Mouse (Mus musculus): ENCODE measurements around the gene Adm. TPM values are rescaled to one million over a fixed set of nuclear protein-coding genes. Genes with fewer than 3 reads are reported as not detected.

The Adm gene
- total RNA-seq, 2 experiments from 2014 or later: 18.0 to 18.4 TPM

GRCm38 (mm10) chr7:110658378-110658928 lies 31.0 kb downstream of the Adm start:
- no peak for DNase-seq

DNA sequence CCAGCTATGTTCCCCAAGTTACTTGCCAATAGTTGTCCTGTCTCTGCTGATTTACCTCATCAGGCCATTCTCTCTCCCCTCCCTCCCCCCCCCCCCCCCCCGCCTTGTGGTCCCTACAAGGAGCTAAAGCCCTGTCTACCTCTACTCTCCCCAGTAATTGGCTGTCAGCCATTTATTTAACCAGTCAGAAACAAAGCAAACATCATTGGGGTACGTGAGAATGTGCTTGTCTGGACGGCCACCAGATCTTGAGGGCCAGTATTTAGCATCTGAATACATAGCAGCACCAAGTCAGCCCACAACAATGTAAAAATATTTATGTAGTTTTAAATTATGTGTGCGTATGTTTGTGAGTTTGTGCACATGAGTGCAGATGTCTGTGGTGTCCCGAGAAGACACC lies 39.1 kb downstream of the Adm start:
- no peak for DNase-seq

- no peak for DNase-seq
Measured at GRCm38 (mm10) chr7:110668247-110668646, 40.8 kb downstream of the Adm start.

GRCm38 (mm10) chr7:110668756-110669155 lies 41.3 kb downstream of the Adm start:
- no peak for DNase-seq

GRCm38 (mm10) chr7:110671121-110671680 lies 43.7 kb downstream of the Adm start:
- DNase-seq: no peak

Other genes with a start within 250 kb of the Adm start
- 10 to 100 TPM; 52.8 to 57.7 TPM for gene Sbf2, start 12.7 kb upstream of the Adm start, total RNA-seq (2021)
- gene Ampd3, start 140.5 kb downstream of the Adm start, total RNA-seq (2021): 10 to 100 TPM; 16.7 to 22.7 TPM
- 10 to 100 TPM; 43.2 to 45.4 TPM for gene Rnf141, start 216.8 kb downstream of the Adm start, total RNA-seq (2021)
- 10 to 100 TPM; 15.1 to 20.6 TPM for gene Lyve1, start 235.6 kb downstream of the Adm start, total RNA-seq (2021)

All from adrenal gland, postnatal 10 days (tissue).